Mouse (Mus musculus) olfactory bulb, adult 2 months (tissue): ENCODE measurements around the gene Fam222a.

Source experiments
- CTCF ChIP-seq: fragments of 200-500 bp; IDR thresholded peaks from 2 replicates; pipeline ENCODE4 v1.5.1; 2012; ENCODE audit warnings: low read depth, mild to moderate bottlenecking, low read length, moderate library complexity; ENCODE audit not compliant: insufficient read depth
- POLR2A ChIP-seq: fragments of 200-500 bp; IDR thresholded peaks from 2 replicates; pipeline ENCODE4 v1.6.1; 2012; ENCODE audit warnings: mild to moderate bottlenecking, low read depth, low read length, moderate library complexity; ENCODE audit not compliant: insufficient read depth

GRCm38 (mm10) chr5:114590043-114590913, 22.5 kb downstream of the Fam222a start:
- TF ChIP-seq CTCF (no peak), POLR2A (no peak)
